Mouse (Mus musculus): ENCODE measurements around the gene H1foo. TPM values are rescaled to one million over a fixed set of nuclear protein-coding genes. Genes with fewer than 3 reads are reported as not detected.

Gene H1foo
- total RNA-seq, 2 experiments from 2014 or later: not detected

DNA sequence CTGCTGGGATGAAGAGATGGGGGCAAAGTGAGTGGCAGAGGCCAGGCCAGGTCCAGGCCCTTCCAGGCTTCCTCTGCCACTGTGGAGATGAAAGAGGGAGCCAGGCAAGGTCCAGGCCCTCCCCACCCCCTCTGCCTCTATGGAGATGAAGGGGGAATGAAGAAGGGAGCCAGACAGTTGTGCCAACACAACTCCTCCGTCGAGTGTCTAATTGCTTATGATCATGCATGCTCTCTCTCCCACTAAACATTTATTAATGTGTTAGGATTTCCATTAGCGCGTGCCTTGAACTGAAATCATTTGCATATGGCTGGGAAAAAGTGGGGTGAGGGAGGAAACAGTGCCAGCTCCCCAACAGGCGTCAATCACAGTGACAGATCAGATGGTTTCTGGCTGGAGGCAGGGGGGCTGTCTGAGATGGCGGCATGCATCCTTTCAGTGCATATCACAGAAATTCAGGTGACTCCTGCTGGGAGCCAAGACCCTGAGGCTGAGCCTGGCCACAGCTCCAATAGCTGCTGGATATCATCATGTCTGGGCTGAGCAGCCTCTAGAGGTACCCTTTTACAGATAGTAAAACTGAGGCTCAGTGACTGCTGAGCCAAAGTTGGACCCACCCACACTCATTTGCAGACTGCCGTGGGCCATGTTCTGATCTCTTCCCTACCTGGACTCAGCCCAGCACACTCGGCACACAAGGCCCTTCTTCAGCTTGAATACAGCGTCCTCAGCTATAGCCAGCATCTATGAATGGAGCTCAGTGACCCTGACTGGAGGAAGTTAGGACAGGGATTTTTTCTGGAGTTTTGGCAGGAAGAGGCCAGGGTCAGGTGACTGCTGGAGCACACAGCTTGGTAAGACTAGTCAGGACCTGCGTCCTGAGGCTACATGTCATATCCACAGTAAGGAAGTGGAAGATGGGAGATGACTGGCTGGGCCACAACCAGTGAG, 17.2 kb upstream of the H1foo start:
- DNase-seq (ENCODE audit: low spot score in 2 of 2): no peak

DNA sequence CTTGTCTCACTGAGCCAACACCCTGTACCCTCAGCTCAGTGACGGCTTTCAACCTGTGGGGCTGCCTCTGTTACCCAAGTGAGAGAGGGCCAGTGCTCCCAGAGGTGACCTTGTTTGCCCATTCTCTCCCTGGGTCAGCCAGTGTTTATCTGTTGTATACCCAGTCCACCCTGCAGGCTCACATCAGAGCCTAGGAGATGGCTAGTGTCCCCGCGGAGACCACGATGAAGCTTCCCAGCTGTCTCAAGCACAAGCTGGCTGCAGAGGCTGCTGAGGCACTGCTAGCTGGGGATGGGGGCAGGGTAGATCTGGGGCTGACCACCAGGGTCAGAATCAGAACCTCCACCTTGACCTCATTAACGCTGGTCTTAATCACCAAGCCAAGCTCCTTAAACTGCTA, 14.7 kb upstream of the H1foo start:
- DNase-seq (ENCODE audit: low spot score in 2 of 2): no peak

DNA sequence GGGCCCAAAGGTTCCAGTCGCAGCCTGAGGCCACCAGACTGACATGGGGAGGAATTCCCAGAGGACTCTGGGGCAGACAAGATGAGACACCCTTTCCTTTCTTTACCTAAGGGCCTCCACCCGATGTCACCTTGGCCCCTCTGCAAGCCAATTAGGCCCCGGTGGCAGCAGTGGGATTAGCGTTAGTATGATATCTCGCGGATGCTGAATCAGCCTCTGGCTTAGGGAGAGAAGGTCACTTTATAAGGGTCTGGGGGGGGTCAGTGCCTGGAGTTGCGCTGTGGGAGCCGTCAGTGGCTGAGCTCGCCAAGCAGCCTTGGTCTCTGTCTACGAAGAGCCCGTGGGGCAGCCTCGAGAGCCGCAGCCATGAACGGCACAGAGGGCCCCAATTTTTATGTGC, 13.1 kb upstream of the H1foo start, which contains the start of gene Rho:
Gene Rho, plus strand, starts transcription at position 110 of the 400 bp plus-strand sequence.
- DNase-seq (ENCODE audit: low spot score in 2 of 2): no peak

DNA sequence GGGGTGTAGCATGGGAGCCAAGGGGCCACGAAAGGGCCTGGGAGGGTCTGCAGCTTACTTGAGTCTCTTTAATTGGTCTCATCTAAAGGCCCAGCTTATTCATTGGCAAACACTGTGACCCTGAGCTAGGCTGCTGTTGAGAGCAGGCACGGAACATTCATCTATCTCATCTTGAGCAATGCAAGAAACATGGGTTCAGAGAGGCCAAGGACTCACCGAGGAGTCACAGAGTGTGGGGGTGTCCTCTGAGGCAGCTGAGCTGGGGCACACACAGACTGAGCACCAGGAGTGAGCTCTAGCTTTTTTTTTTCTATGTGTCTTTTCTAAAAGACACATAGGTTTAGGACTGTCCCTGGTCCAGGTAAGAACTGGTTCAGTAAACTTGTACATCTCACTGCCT, 12.3 kb upstream of the H1foo start:
- DNase-seq (ENCODE audit: low spot score in 2 of 2): no peak

DNA sequence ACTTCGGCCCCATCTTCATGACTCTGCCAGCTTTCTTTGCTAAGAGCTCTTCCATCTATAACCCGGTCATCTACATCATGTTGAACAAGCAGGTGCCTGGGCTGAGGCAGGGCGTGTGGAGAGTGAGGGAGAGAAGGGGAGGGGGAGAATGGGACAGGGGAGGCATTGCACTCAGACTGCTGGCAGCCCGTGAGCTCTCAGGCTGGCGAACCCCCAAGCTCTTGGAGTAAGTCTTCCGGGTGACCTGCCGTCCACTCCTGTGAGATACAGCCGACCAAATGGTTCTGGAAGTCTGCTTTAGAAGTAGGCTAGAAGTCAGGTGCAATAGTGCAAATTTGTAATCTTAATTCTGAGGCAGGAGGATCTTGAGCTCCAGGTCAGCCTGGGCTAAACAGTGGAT, 9.2 kb upstream of the H1foo start:
- no peak for DNase-seq (ENCODE audit: low spot score in 2 of 2)

DNA sequence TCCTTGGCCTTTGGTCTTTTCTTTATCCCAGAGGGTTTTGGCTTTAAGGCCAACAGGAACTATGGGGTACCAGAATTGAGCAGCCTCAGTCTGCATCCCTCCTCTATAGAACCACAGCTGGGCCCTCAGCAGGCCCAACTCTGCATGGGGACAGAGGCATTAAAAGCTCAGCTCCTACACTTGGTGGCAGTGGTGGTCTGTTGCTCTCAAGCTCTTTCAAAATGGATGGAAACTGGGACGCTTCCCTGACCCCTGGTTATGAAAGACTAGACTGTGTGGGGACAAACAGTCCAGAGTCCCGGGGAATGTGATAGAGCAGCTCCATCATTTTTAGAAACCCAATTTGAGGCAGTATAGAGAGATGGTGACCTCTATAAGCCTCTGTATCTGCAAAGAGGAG, 6.7 kb upstream of the H1foo start:
- no peak for DNase-seq (ENCODE audit: low spot score in 2 of 2)

DNA sequence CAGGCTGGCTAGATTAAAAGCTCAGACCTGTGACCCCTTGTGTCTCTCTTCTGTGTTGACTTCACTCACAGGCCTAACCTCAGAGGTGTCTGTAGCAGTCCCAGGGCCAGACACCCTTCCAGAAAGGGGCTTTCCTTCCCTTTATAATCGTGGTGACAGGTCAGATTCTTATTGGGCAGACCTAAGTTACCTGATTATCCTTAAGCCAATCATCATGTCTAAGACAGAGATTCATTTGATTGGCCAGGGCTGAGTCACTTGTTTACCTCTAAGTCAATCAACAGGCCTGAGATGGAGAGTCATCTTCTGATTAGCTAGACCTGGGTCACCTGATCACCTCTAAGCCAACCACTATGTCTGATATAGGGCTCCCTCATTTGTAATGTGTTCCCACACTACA, 5.9 kb upstream of the H1foo start:
- DNase-seq (ENCODE audit: low spot score in 2 of 2): no peak

DNA sequence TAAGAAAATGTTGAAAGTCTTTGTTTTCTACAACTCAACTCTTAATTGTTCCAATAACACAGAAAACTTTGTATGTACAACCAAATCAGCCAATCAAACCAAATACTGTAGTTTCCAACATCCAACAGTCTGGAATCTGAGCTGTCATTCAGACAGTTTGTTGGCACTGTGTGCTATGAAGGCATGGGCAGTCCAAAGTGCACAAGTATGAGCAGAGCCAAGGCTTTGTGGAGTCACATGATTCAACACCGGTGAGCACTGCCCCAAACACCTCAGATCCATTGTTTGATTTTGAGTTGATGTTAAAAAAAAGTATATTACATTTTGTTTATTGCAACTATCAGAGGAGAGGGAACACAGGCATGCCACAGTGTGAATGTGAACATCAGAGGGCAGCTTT, 4.1 kb upstream of the H1foo start:
- DNase-seq (ENCODE audit: low spot score in 2 of 2): no peak

DNA sequence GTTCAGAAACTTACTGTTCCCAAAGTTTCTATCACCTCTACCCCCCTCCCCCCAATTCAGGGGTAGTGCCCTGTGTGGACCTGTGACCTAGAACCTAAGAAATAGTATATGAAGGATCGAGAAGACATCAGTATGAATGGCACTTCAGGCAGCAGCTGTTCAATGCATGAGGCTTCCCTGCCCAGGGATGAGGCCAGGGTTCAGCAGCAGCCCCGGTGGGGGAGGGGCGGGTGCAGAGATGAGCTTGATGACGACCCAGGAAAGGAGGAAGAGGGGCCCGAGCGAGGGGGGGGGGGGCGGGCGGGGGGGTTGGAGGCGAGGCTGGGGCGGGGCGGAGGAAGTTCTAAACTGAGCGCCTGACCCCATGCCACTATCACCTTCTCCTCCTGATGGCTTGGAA, 3.6 kb upstream of the H1foo start:
- DNase-seq (ENCODE audit: low spot score in 2 of 2): no peak

DNA sequence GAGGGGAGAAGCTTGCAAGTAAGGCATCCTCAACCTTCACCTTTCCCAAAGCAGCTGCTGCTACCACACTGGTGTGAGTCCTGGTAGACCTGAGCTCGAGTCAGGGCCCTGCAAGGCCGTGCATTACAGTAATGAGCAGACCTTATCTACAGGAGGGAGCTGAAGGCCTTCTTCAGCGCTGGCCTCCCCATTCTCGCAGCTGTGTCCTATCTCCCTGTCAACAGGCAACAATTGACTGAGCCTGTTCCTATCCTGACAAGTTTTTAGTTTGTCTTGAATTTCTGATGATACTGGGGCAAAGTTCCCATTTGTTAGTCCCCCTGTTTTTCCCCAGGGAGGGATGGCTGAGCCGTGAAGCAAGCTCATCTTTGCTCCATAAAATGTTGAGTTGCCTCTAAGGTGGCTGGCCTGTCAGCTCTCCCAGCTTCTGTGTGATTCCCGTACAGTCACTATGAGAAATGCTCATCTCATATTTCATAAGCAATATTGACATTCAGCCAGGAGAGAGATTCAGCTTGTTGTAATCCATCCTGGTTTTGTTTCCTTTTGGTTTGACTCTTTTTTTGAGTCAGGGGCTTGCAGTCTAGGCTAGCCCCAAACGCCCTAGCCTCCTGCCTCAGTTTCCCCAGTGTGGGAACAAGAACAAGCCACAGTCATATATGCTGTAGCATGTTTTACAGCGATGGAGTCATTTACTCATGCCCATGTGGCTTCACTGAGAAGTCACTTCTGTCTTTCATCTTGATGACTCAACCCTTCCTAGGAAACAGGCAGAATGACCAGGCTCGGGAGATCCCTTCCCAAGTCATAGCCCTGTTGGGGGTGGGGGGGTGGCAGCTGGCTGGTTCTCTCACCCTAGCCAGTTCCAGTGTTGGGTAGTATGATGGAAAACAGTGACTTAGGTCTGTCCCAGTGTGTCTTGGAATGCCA, 975 bp upstream of the H1foo start:
- DNase-seq (ENCODE audit: low spot score in 2 of 2): no peak

DNA sequence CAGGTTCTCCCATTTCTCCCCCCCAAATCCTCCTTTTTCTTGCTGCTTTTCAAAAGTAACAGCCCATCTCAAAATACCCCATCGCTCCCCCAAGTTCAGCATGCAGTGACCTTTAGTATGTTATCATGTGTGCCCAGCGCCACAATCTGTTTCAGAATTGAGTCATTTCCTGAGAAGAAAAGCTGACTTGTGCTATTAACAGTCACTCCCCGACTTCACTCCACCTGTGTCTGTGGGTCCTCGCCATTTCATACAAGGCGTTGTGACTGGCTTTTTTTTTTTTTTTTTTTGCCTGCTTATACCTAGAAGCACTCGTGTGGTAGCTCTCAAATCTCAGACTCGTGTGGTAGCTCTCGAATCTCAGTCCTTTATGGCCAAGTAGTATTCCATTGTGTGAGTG, 895 bp downstream of the H1foo start:
- DNase-seq (ENCODE audit: low spot score in 2 of 2): no peak

DNA sequence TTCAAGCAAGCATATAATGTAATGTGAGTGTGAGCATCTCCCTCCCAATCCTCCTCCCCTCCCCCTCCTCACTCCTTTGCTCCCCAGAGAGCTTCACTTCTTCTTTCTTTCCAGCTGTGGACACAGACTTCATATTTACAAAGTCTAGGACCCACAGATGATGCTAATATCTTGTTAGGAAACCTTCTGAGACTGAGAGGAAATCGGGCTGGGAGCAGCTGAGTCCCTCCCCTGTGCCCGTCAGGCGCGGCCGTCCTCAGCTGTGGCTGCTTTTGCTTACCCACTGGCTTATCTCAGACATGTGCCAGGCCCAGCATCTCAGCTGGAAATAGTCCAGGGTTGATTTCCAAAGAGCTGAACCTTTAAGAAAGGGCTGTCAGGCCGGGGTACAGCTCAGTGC, 1.7 kb downstream of the H1foo start:
- DNase-seq (ENCODE audit: low spot score in 2 of 2): no peak

DNA sequence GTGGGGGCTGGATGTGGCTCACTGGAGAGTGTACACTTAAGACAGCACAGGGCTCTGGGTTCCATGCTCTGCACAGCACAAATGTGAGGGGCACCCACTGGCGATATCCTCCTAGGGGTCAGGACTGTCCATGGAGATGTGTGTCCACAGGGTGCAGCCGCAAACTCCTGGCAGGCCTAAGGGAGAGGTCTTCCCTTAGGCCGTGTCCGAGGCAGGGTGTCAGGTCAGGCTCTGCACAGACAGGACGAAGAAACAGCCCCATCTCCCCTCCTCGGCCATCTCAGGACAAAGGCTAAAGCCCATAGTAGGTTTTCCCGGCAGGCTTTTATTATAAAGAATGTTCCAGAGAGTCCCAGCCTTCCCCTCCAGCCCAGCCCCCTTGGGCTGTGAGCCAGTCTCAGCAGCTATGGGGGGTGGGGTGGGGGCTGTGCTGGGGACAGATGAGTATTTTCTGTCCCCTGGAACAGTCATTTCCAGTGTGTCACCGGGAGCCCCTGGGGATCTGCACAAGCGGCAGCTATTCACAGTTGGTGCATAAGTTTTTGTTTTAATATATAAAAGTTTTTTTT, 9.9 kb downstream of the H1foo start:
- DNase-seq (ENCODE audit: low spot score in 2 of 2): no peak

DNA sequence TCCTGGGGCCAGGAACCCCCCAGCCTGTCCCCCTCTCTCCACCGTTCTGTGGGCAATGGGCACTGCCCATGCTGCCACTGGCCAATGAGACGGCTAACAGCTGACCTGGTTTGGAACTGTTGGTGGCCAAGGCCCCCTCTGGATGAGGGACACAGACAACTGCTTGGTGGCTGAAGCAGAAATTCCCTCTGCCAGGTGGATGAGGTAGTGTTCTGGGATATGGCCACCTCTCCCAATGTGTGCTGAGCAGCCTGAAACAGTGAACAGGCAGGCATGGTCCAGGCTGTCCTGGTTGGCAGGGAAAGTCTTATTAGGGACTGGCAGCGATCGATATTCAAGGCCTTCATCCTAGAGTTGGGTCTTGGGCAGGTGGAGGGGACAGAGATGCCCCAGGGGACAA, 10.4 kb downstream of the H1foo start:
- no peak for DNase-seq (ENCODE audit: low spot score in 2 of 2)

DNA sequence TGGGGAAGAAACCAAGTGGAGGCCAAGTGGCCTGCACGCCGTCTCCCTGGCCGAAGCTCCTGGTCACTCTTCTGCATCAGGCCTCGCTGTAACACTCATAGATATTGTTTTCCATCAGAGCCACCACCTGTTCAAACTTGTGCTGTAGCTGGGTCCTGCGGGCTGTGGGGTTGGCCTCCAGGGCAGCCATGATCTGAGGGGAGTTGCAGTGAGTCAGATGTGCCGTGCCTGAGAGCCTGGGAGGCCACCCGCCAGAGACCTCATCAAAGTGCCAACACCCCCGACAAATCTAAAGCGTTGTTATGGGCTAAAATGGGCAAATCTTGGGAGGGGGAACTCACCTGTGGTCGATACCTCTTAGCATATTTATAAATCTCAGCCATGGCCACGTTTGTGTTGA, 10.9 kb downstream of the H1foo start:
- no peak for DNase-seq (ENCODE audit: low spot score in 2 of 2)

DNA sequence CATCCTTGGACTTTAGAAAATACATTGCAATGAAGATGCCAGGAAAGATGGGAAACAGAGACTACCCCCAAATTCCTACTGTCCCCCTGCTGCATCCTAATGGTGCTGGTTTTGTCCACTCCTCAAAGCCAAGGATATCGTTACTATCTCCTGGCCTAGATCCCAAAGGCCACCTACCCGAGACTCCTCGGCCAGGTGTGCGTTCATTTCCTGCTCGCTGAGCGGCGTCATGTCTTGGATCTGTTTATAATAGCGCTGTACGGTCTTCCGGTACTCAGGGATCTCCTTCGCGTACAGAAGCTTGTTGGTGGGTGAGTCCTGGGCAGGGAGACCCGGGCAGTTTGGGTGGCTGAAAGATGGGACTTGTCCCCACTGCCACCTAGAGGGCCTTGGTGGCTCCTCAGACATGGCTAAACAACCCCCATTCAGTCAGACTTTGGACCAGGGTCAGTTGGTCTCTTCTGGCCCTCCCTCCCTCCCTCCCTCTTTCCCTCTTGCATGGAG, 11.7 kb downstream of the H1foo start:
- no peak for DNase-seq (ENCODE audit: low spot score in 2 of 2)

DNA sequence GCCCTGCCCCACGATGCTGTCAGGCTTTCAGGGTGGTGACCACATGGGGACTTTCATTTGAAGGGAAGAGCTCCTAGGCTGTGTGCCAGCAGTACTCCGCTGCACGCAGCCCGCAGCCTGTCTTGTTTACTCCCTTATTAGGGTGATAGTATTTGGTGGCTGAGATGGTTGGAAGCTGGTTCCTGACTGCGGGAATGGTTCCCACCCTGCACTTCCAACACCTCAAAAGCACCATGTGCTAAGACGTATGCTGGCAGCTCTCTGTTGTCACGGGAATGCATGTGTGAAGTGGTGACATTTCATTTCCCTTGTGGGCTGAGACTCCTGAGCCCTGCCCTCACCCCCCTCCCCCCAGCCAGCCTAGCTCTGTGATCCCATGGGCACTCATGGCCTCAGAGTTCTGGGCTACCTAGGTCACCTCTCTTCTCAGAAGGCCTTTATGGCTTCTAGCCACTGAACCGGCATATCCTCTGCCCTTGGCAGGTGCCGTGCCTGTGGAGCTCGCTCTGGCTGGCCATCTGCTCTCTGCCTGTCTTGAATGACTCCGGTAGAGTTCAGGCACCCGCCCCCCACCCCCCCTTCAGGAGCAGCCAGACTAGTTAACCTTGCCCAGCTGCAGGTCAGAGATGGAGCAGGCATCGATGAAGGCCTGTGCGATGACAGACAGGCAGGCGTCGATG, 12.3 kb downstream of the H1foo start:
- DNase-seq (ENCODE audit: low spot score in 2 of 2): peak in 1 of 2 experiments; percentile 60

DNA sequence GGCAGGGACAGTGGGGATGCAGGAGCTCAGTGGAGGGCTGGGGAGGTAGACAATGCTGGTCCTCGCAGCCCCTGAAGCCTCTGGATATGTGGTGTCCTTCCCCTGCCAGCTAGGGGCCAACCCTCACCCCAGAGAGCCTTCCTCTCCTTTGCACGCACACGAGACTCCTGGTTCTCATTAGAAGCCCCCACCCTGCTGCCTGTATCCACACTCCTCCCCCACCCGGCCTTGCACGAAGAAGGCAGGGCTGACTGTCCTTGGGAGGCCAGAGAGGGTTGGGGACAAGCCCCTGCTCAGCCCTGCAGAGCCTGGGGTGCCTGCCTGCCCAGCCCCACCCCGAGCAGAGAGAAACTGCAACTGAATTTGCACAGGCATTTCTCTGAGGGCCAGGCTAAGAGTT, 12.9 kb downstream of the H1foo start:
- no peak for DNase-seq (ENCODE audit: low spot score in 2 of 2)

DNA sequence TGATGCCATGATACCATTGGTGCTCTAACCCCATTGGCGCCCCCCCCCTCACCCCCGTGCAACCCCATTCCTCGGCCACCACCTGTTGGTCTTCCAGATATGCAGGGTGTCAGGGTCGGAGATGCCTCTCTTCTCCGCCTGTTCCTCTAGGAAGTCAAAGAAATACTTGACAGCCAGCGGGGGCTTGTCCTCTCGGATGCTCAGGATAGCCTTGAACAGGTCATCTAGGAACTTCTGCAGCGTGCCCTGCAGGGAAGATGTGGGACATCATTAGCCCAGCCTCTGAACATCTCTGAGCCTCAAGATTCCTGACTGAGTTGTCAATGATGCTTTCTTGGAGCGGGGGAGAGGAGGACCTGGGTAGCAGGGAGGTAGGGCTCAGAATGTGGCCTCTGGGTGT, 13.7 kb downstream of the H1foo start:
- no peak for DNase-seq (ENCODE audit: low spot score in 2 of 2)

DNA sequence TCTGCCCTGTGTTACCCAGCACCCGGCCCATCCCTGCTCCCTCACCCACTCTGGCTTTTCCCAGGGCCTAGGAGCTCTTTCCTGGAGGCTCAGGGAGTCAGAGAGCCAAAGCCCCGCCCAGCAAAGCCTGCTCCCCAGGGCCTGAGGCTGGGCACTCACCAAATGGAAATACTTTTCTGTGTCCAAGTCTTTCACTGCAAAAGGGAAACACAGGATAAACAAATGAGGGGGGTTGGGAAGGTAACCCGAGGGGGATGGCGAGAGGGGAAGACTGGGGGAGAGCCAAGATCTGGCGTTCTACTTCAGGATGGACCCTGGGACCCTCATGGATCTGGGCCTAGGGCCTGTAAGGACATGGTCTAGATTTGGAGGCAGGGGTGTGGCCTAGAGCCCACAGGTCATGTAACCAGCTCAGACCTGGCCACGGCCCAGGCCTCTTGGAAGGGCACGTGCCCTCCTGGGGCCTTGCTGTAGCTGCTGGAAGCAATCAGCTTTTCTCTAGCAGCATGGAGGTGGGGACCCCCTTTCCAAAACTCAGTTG, 14.5 kb downstream of the H1foo start:
- peak; percentile 67 to 84 for DNase-seq (ENCODE audit: low spot score in 2 of 2)

DNA sequence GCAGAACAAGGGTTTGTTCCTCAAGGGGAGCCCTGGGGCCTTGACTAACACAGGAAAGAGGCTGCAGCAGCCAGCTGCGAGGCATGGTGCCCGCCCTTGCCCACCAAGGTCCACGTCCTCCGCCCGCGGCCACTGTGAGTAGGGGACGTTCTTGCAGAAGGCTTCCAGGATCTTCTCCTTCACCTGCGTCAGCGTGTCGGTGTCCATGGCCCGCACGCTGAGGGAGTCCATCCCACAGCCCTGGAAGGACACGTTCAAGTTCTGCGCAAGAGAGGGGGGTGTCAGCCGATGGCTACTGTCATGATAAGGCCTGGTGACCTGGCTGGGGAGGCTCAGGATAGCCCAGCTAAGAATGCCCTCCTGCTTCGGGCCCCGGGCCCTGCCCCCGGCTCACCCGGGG, 15.6 kb downstream of the H1foo start:
- no peak for DNase-seq (ENCODE audit: low spot score in 2 of 2)
